In genomic region chr3:65905281-65906169, GRCm38 (mm10) we compare ENCODE assay signal across 9 mouse cellular contexts. TPM values are rescaled to one million over a fixed set of nuclear protein-coding genes. Genes with fewer than 3 reads are reported as not detected.
A peak's percentile ranks its signal among the peaks of the same experiment; 100 is the strongest.
DNase-seq lines count a peak whose midpoint lies in the region; ATAC-seq and TF ChIP-seq lines count a peak whose summit lies in the region.
"Had no signal": no experiment of that assay in that cellular context is flagged by ENCODE, and none has a peak within 500 bp of the region (broad histone marks: within the 10 kb centered on the region; RNA-seq: fewer than 3 reads in every experiment).

No protein-coding gene starts in this region.

- H3K4me1 ChIP-seq in hindbrain, embryonic 12.5 days, result no peaks in the 10 kb centered on the region; the same call in 1 of the 2 replicates
- H3K4me1 ChIP-seq in hindbrain, embryonic 11.5 days (replicated peaks; ENCODE audit: control insufficient read depth, insufficient read depth, low read length), result no peaks in the 10 kb centered on the region
- H3K4me1 ChIP-seq in bone marrow macrophage, adult 2 months (ENCODE audit: control insufficient read depth, insufficient read depth, low read length), result peaks cover 12% of the 10 kb centered on the region
- peaks cover 28% of the 10 kb centered on the region for H3K4me1 ChIP-seq in heart, embryonic 13.5 days

- no peak for ATAC-seq in hindbrain, embryonic 12.5 days (ENCODE audit: low FRiP score)
- no peak for ATAC-seq in hindbrain, embryonic 11.5 days (ENCODE audit: low FRiP score)
- no peak for ATAC-seq in heart, embryonic 13.5 days (ENCODE audit: extremely low read depth, insufficient number of reproducible peaks, low FRiP score, low TSS enrichment)

- H3K4me3 ChIP-seq in hindbrain, embryonic 12.5 days, result no peak overlapping the region
- no peak overlapping the region for H3K4me3 ChIP-seq in hindbrain, embryonic 11.5 days (ENCODE audit: low read depth, low read length)
- H3K4me3 ChIP-seq in bone marrow macrophage, adult 2 months (ENCODE audit: insufficient read depth, low read length), result no peak overlapping the region
- H3K4me3 ChIP-seq in heart, embryonic 13.5 days, result no peak overlapping the region
- no peak overlapping the region for H3K4me3 ChIP-seq in macrophage (ENCODE audit: inconsistent target)

- H3K9me3 ChIP-seq in hindbrain, embryonic 12.5 days (replicated peaks), result no peaks in the 10 kb centered on the region
- no peaks in the 10 kb centered on the region for H3K9me3 ChIP-seq in hindbrain, embryonic 11.5 days (ENCODE audit: control insufficient read depth, low read length)
- H3K9me3 ChIP-seq in heart, embryonic 13.5 days, result no peaks in the 10 kb centered on the region

- 53% methylated on average over 7 of the region's 7 CpGs for WGBS in hindbrain, embryonic 12.5 days
- WGBS in hindbrain, embryonic 11.5 days, result 56% methylated on average over 7 of the region's 7 CpGs
- WGBS in heart, embryonic 13.5 days, result 16% methylated on average over 7 of the region's 7 CpGs
- WGBS in macrophage (ENCODE audit: missing documents), result 33% methylated on average over 7 of the region's 7 CpGs

- no peak for TF ChIP-seq POLR2A in bone marrow macrophage, adult 2 months (IDR thresholded peaks at IDR 0.05; ENCODE audit: borderline replicate concordance, low read depth, low read length)

- no peak for DNase-seq in hindbrain, embryonic 11.5 days (ENCODE audit: low spot score)
- DNase-seq in adrenal gland, adult (ENCODE audit: inconsistent age in 2 of 2, low spot score in 1 of 2), result no peak
- no peak for DNase-seq in adrenal gland, adult 8-10 months
- no peak for DNase-seq in urinary bladder, postnatal 10 days (ENCODE audit: low spot score)
- DNase-seq: cerebellum, postnatal 25 days had no signal

- H3K4me2 ChIP-seq in hindbrain, embryonic 12.5 days (replicated peaks), result no peak overlapping the region
- H3K4me2 ChIP-seq in hindbrain, embryonic 11.5 days (replicated peaks; ENCODE audit: low read depth, low read length), result no peak overlapping the region
- H3K4me2 ChIP-seq in heart, embryonic 13.5 days, result peak overlapping the region; percentile 12; the same call in 1 of the 2 replicates

- H3K36me3 ChIP-seq in hindbrain, embryonic 12.5 days, result no peaks in the 10 kb centered on the region
- H3K36me3 ChIP-seq in hindbrain, embryonic 11.5 days (ENCODE audit: control insufficient read depth, insufficient read depth, low read length), result no peaks in the 10 kb centered on the region
- no peaks in the 10 kb centered on the region for H3K36me3 ChIP-seq in heart, embryonic 13.5 days
- no peaks in the 10 kb centered on the region for H3K36me3 ChIP-seq in macrophage (ENCODE audit: inconsistent target)

- H3K27me3 ChIP-seq in hindbrain, embryonic 12.5 days, result no peaks in the 10 kb centered on the region
- H3K27me3 ChIP-seq in hindbrain, embryonic 11.5 days (ENCODE audit: control insufficient read depth, insufficient read depth, low read length), result no peaks in the 10 kb centered on the region
- no peaks in the 10 kb centered on the region for H3K27me3 ChIP-seq in heart, embryonic 13.5 days (replicated peaks)

- no peak for TF ChIP-seq CTCF in bone marrow macrophage, adult 2 months (IDR thresholded peaks at IDR 0.05; ENCODE audit: low read depth, low read length)

- H3K9ac ChIP-seq in hindbrain, embryonic 12.5 days, result no peak overlapping the region
- H3K9ac ChIP-seq in hindbrain, embryonic 11.5 days (ENCODE audit: low read depth, low read length), result no peak overlapping the region
- no peak overlapping the region; the same call in 1 of the 2 replicates for H3K9ac ChIP-seq in heart, embryonic 13.5 days

- H3K79me2 ChIP-seq in macrophage (ENCODE audit: inconsistent target), result no peaks in the 10 kb centered on the region

- H3K27ac ChIP-seq in hindbrain, embryonic 12.5 days, result 0 out of 2 replicates have a peak overlapping the region, but pooled peaks have one; percentile 4
- no peak overlapping the region for H3K27ac ChIP-seq in hindbrain, embryonic 11.5 days (ENCODE audit: low read depth, low read length)
- H3K27ac ChIP-seq in bone marrow macrophage, adult 2 months (ENCODE audit: insufficient read depth, low read depth, low read length), result peak overlapping the region; percentile 62
- H3K27ac ChIP-seq in heart, embryonic 13.5 days (replicated peaks), result peak overlapping the region; percentile 80
- H3K27ac ChIP-seq in macrophage, result peak overlapping the region; percentile 52

RNA-seq across cellular contexts. Expression of gene Ccnl1, which starts 52.5 kb away (rescaled TPM):
- polyA plus RNA-seq in hindbrain, embryonic 12.5 days (2016; fragmentation: Nextera tagmentation; extraction: Ambion mirVana), result 122 and 123 TPM in 2 replicates
- 121 and 124 TPM in 2 replicates for polyA plus RNA-seq in hindbrain, embryonic 11.5 days (2014; fragmentation: Nextera tagmentation; extraction: Ambion mirVana)
- polyA plus RNA-seq in bone marrow macrophage, adult 2 months (2012; ENCODE audit: insufficient read depth, insufficient read length, missing spikeins), result 226 and 264 TPM in 2 replicates
- polyA plus RNA-seq in heart, embryonic 13.5 days (2015; fragmentation: Nextera tagmentation; extraction: Ambion mirVana), result 61.2 and 67.7 TPM in 2 replicates
- total RNA-seq in macrophage (2018; cell fraction: chromatin; rRNA removed), result 1,000 to 10,000 TPM in 21 of 26 experiments, 100 to 1,000 TPM in 5; 862 to 4,016 (median 1,637) TPM
- 100 to 1,000 TPM in 3 of 26 experiments, 10 to 100 TPM in 23; 25.5 to 128 (median 65.5) TPM for total RNA-seq in macrophage (2018; cell fraction: cytosol; rRNA removed)
- total RNA-seq in macrophage (2018; cell fraction: nucleus; rRNA removed), result 1,000 to 10,000 TPM in 12 of 26 experiments, 100 to 1,000 TPM in 14; 362 to 2,858 (median 990) TPM
- polyA plus RNA-seq in macrophage (2018), result 45.8 to 98.1 TPM (median 64.9 TPM) in 3 replicates
- total RNA-seq in adrenal gland, adult 8-10 months (2022), result 10 to 100 TPM; 53.2 to 91.9 (median 84.1) TPM
